Mouse (Mus musculus): Measurements from ENCODE around the gene Gm44805.

GRCm38 (mm10) chr7:19722754-19723195 is 41.6 kb upstream of the Gm44805 start:
- no peak for TF ChIP-seq CHD2 (IDR thresholded peaks at IDR 0.05; ENCODE audit: low read depth, low read length)
- TF ChIP-seq MAFK (IDR thresholded peaks at IDR 0.05; ENCODE audit: insufficient read depth, low read depth, low read length), result no peak
- TF ChIP-seq ZNF384 (IDR thresholded peaks at IDR 0.05; ENCODE audit: low read depth, low read length), result no peak
- TF ChIP-seq HCFC1 (IDR thresholded peaks at IDR 0.05; ENCODE audit: borderline replicate concordance, insufficient read depth, low read length), result no peak
- TF ChIP-seq ZC3H11A (IDR thresholded peaks at IDR 0.05; ENCODE audit: borderline replicate concordance, low read depth, low read length), result no peak
